Mouse (Mus musculus): ENCODE measurements around the gene Cstf2.

GRCm38 (mm10) chrX:134059764-134060163, 777 bp downstream of the Cstf2 start:
- TF ChIP-seq MYOD1 (IDR thresholded peaks at IDR 0.05; ENCODE audit: control insufficient read depth, insufficient read length, low read depth) (no peak), CTCF (IDR thresholded peaks at IDR 0.05; ENCODE audit: control insufficient read depth, insufficient read depth, insufficient read length) (no peak), MYOG (IDR thresholded peaks at IDR 0.05; ENCODE audit: control insufficient read depth, extremely low read depth, insufficient read length) (no peak), MAX (IDR thresholded peaks at IDR 0.05) (no peak), CEBPB (IDR thresholded peaks at IDR 0.05; ENCODE audit: low read depth) (no peak), USF1 (IDR thresholded peaks at IDR 0.05; ENCODE audit: low read depth) (no peak), FOSL1 (IDR thresholded peaks at IDR 0.05; ENCODE audit: insufficient read depth, low read length, poor library complexity, severe bottlenecking) (no peak)
